Mouse (Mus musculus) heart, adult 2 months (tissue): ENCODE results near the gene Taf5l. TPM values are rescaled to one million over a fixed set of nuclear protein-coding genes. Genes with fewer than 3 reads are reported as not detected.

ENCODE experiments used
- DNase-seq, 2 experiments: peaks; one replicate each; pipeline ENCODE4 v3.0.0; 2021
- H3K27ac ChIP-seq: fragments of 200-600 bp; 2 replicates; pipeline ENCODE4 v1.8.1; 2022
- H3K27me3 ChIP-seq: fragments of 200-500 bp; 2 replicates; pipeline ENCODE4 v1.6.1; 2012; ENCODE audit warnings: mild to moderate bottlenecking, low read length, inconsistent platforms, mixed read lengths; ENCODE audit not compliant: control insufficient read depth, insufficient read depth
- H3K36me3 ChIP-seq: fragments of 200-500 bp; 2 replicates; pipeline ENCODE4 v1.6.1; 2012; ENCODE audit warnings: low read length, inconsistent platforms; ENCODE audit not compliant: control insufficient read depth, insufficient read depth
- H3K4me1 ChIP-seq: fragments of 200-500 bp; 2 replicates; pipeline ENCODE4 v1.6.1; 2011; ENCODE audit warnings: low read length; ENCODE audit not compliant: control insufficient read depth, insufficient read depth
- H3K4me3 ChIP-seq: fragments of 200-600 bp; 2 replicates; pipeline ENCODE4 v1.8.1; 2022
- H3K79me2 ChIP-seq: fragments of 200-500 bp; replicated peaks from 2 replicates; pipeline ENCODE4 v1.6.1; 2012; ENCODE audit warnings: mild to moderate bottlenecking, inconsistent platforms, low read length, moderate library complexity, mixed read lengths; ENCODE audit not compliant: control insufficient read depth, insufficient read depth
- H3K9ac ChIP-seq: fragments of 200-500 bp; 2 replicates; pipeline ENCODE4 v1.6.1; 2012; ENCODE audit warnings: low read depth, mild to moderate bottlenecking, control low read depth, inconsistent platforms, low read length, mixed read lengths
- CTCF ChIP-seq: fragments of 200-600 bp; IDR thresholded peaks from 2 replicates; pipeline ENCODE4 v1.8.1; 2022; ENCODE audit warnings: antibody characterized with exemption, mild to moderate bottlenecking, moderate library complexity
- EP300 ChIP-seq: fragments of 200-500 bp; IDR thresholded peaks from 2 replicates; pipeline ENCODE4 v1.6.1; 2011; ENCODE audit warnings: low read depth, low read length, control low read depth; ENCODE audit not compliant: insufficient read depth
- POLR2A ChIP-seq: fragments of 200-500 bp; IDR thresholded peaks from 2 replicates; pipeline ENCODE4 v1.6.1; 2011; ENCODE audit warnings: mild to moderate bottlenecking, low read depth, low read length, control low read depth; ENCODE audit not compliant: insufficient read depth
- WGBS: fragments of 180-500 bp; shearing (Covaris S2); methylation state at CpG from one replicate; pipeline ENCODE4 v1.1.7; 2018; 5-methylcytosine and 5-hydroxymethylcytosine counted together
- intact Hi-C: fragments of 180-260 bp; cut with DNase I; formaldehyde crosslinking; loops from one replicate; pipeline ENCODE4 v1.15.1; 2025
- polyA plus RNA-seq: library from polyadenylated mRNA; depleted of rRNA; stranded (reverse); fragments of >200 nt; gene quantifications from 2 replicates; pipeline ENCODE4 v1.2.3, GENCODE M21; 2012
- total RNA-seq, 2 experiments: library from RNA; stranded (reverse); gene quantifications; 2 replicates each; pipeline ENCODE4 v1.2.3; 2021

Gene Taf5l
- total and polyA plus RNA-seq, 3 experiments: 12.0 to 17.7 (median 13.2) TPM

DNA sequence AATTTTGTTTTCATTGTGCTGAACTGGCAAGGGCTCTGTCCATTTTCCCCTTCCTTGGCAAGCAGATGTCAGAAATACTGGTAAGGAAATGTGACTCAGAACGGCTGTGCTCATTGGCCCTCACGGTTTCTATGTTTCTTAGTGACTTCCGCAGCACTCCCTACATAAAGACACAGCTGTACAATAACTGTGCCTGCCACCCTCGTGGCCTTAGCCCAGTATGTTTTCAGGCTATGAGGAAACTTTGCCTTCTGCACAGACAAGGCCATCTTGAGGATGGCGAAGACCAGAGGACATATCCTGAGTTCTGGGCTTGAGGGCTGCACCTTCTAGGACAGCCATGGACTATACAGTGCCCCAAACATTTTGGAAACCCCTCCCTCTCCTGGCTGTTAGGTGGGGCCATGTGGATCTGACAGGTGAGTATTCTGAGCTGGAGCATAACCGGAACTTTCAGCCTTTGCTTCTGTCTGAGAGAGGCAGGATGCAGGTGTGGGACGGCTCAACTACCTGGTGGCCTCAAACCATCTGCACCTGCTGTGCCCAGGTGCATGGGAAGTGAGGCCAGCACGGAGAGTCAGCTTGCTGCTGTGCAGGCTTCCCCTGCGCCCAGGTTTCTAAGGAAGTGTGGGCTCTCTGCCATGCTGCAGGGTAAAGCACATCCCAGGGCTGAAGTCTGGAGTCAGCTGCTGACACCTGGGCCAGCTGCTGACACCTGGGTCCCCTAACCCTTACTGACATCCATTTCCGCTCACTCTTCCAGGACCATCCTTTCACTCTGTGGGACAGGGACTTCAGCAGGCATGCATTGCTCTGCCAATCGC, 35.8 kb upstream of the Taf5l start:
- no peaks in the 10 kb centered on the region for H3K79me2 ChIP-seq
- no peaks in the 10 kb centered on the region for H3K4me1 ChIP-seq
- H3K9ac ChIP-seq: no peak overlapping the region
- no peaks in the 10 kb centered on the region for H3K36me3 ChIP-seq
- H3K27ac ChIP-seq: no peak overlapping the region
- no peaks in the 10 kb centered on the region for H3K27me3 ChIP-seq
- DNase-seq: no peak
- WGBS: 77% methylated on average over 11 of the region's 11 CpGs
- no peak for TF ChIP-seq POLR2A
- no peak for TF ChIP-seq EP300
- no peak for TF ChIP-seq CTCF
- intact Hi-C loops: no loop called here
- no peak overlapping the region for H3K4me3 ChIP-seq

DNA sequence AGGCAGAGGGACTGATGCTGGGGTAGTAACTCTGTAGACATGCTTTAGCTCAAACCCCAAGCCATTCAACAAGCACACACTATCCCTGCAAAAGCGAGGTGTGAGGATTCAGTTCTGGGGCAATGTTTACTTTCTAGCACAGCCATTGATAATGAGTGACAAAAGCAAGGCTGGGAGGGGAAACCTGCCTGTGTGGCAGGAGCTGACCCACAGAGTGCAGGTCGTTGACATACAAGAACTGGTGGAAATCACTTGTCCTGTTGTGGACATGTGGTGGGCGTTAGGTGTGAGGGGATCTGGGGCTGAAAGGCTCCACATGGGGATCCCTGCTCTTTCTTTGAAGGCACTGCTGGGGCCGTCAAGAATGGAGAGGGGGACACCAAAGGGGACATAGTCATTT, 31.4 kb upstream of the Taf5l start:
- H3K27ac ChIP-seq: no peak overlapping the region
- no peaks in the 10 kb centered on the region for H3K79me2 ChIP-seq
- H3K4me3 ChIP-seq: no peak overlapping the region
- intact Hi-C loops: loop anchor here (1.0 to 5.0 kb wide), 3 partner anchors 178 to 297 kb away; partner anchors contain the start of gene Galnt2
- no peaks in the 10 kb centered on the region for H3K4me1 ChIP-seq
- TF ChIP-seq EP300: no peak
- TF ChIP-seq CTCF: no peak
- TF ChIP-seq POLR2A: no peak
- no peaks in the 10 kb centered on the region for H3K27me3 ChIP-seq
- no peaks in the 10 kb centered on the region for H3K36me3 ChIP-seq
- no peak for DNase-seq
- 74% methylated on average over 4 of the region's 4 CpGs for WGBS
- H3K9ac ChIP-seq: no peak overlapping the region

DNA sequence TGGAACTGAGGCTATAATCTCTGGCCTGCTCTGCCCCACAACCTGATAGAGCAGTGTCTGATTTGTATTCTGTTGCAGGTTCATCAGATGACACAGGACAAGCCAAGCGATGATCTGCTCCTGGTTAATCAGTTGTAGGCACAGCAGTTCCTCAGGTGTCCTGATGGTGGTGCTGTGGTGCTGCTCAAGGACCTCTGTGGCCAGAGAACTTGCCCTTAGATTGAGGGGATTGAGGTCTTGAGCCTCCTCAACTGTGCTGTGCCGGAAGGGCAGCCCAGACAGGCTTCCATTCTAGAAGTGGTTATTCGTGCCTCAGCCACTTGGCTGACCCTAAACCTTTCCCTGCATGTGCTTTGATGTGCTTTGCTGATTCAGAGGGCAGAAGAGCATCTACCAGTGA, 30.9 kb upstream of the Taf5l start:
- intact Hi-C loops: loop anchor here (1.0 to 5.0 kb wide), 3 partner anchors 179 to 297 kb away; partner anchors contain the start of gene Galnt2
- Histone ChIP-seq H3K9ac (no peak overlapping the region), H3K4me1 (no peaks in the 10 kb centered on the region), H3K36me3 (no peaks in the 10 kb centered on the region), H3K4me3 (no peak overlapping the region), H3K27me3 (no peaks in the 10 kb centered on the region), H3K27ac (no peak overlapping the region), H3K79me2 (no peaks in the 10 kb centered on the region)
- TF ChIP-seq CTCF: no peak; the same call in 1 of the 2 replicates
- TF ChIP-seq EP300: peak; percentile 97
- WGBS: 28% methylated on average over 3 of the region's 3 CpGs
- peak; percentile 65 to 83 for DNase-seq

- Histone ChIP-seq H3K4me3 (no peak overlapping the region), H3K79me2 (no peaks in the 10 kb centered on the region), H3K27me3 (no peaks in the 10 kb centered on the region), H3K27ac (no peak overlapping the region), H3K9ac (no peak overlapping the region), H3K4me1 (no peaks in the 10 kb centered on the region), H3K36me3 (no peaks in the 10 kb centered on the region)
- 76% methylated on average over 8 of the region's 8 CpGs for WGBS
- intact Hi-C loops: no loop called here
- DNase-seq: no peak
- TF ChIP-seq EP300 (no peak), CTCF (no peak), POLR2A (no peak)
These were observed 24.7 kb upstream of the Taf5l start for GRCm38 (mm10) chr8:124045856-124046255.

- no peaks in the 10 kb centered on the region; the same call in 1 of the 2 replicates for H3K36me3 ChIP-seq
- no peaks in the 10 kb centered on the region for H3K4me1 ChIP-seq
- intact Hi-C loops: no loop called here
- H3K4me3 ChIP-seq: no peak overlapping the region
- no peaks in the 10 kb centered on the region for H3K79me2 ChIP-seq
- DNase-seq: no peak
- no peak overlapping the region for H3K9ac ChIP-seq
- 93% methylated on average over 12 of the region's 12 CpGs for WGBS
- no peak overlapping the region for H3K27ac ChIP-seq
- TF ChIP-seq CTCF: no peak
- TF ChIP-seq POLR2A: no peak
- no peak for TF ChIP-seq EP300
- H3K27me3 ChIP-seq: no peaks in the 10 kb centered on the region
These were observed 23.7 kb upstream of the Taf5l start for GRCm38 (mm10) chr8:124044931-124045330.

DNA sequence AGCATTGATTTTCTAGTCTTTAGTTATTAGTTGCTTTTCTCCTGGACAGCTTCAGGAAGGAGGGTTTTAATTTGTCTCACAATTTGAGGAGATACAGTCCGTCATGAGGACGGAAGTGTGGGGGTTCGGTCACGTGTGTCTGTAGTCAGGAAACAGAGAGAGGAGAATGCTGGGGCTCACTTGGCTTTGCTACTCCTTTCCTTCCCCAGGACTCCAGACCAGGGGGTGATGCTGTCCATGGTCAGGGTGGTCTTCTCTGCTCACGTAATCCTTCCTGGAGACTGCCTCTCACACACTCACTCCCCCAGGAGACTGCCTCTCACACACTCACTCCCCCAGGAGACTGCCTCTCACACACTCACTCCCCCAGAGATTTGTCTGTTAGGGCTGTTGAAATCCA, 23.2 kb upstream of the Taf5l start:
- H3K27me3 ChIP-seq: no peaks in the 10 kb centered on the region
- H3K4me3 ChIP-seq: no peak overlapping the region
- H3K27ac ChIP-seq: no peak overlapping the region
- H3K79me2 ChIP-seq: no peaks in the 10 kb centered on the region
- no peaks in the 10 kb centered on the region; the same call in 1 of the 2 replicates for H3K36me3 ChIP-seq
- H3K4me1 ChIP-seq: no peaks in the 10 kb centered on the region
- intact Hi-C loops: no loop called here
- TF ChIP-seq POLR2A (no peak), CTCF (no peak), EP300 (no peak)
- DNase-seq: no peak
- 80% methylated on average over 5 of the region's 5 CpGs for WGBS
- no peak overlapping the region for H3K9ac ChIP-seq
